Mouse (Mus musculus) stomach, embryonic 16.5 days (tissue): Measurements from ENCODE around the gene Gm8947. TPM values are rescaled to one million over a fixed set of nuclear protein-coding genes. Genes with fewer than 3 reads are reported as not detected.
"Not testable (repeated sequence)": the region's sequence is repeated elsewhere in the genome, so short reads cannot be mapped to it uniquely, and the experiment has no call there.

Experiments
- ATAC-seq: fragments of 200-750 bp; cut with Nextera tagmentation; 2 replicates; pipeline ENCODE4 v1.8.0; 2017; ENCODE audit warnings: moderate number of reproducible peaks, moderate TSS enrichment; ENCODE audit not compliant: insufficient read depth, low FRiP score
- H3K27ac ChIP-seq: fragments of 300-500 bp; sonication (generic); 2 replicates; pipeline ENCODE4 v1.5.1; 2014; ENCODE audit warnings: low read length
- H3K27me3 ChIP-seq: fragments of 300-500 bp; sonication (generic); 2 replicates; pipeline ENCODE4 v1.6.1; 2014; ENCODE audit warnings: low read length, control low read depth, mixed read lengths; ENCODE audit not compliant: control insufficient read depth, insufficient read depth
- H3K36me3 ChIP-seq: fragments of 300-500 bp; sonication (generic); 2 replicates; pipeline ENCODE4 v1.6.1; 2014; ENCODE audit warnings: low read length; ENCODE audit not compliant: control insufficient read depth, insufficient read depth
- H3K4me1 ChIP-seq: fragments of 300-500 bp; sonication (generic); 2 replicates; pipeline ENCODE4 v1.6.1; 2014; ENCODE audit warnings: low read length, control low read depth, mixed read lengths; ENCODE audit not compliant: control insufficient read depth, insufficient read depth
- H3K4me2 ChIP-seq: fragments of 300-500 bp; sonication (generic); 2 replicates; pipeline ENCODE4 v1.6.1; 2014; ENCODE audit warnings: low read depth, low read length, mixed read lengths
- H3K4me3 ChIP-seq: fragments of 300-500 bp; sonication (generic); replicated peaks from 2 replicates; pipeline ENCODE4 v1.5.1; 2014; ENCODE audit warnings: mild to moderate bottlenecking, low read length
- H3K9ac ChIP-seq: fragments of 300-500 bp; sonication (generic); 2 replicates; pipeline ENCODE4 v1.6.1; 2014; ENCODE audit warnings: low read length
- H3K9me3 ChIP-seq: fragments of 300-500 bp; sonication (generic); replicated peaks from 2 replicates; pipeline ENCODE4 v1.6.1; 2016; ENCODE audit warnings: low read length, control low read depth; ENCODE audit not compliant: control insufficient read depth
- WGBS: fragments of 180-500 bp; shearing (Covaris S2); extraction: QIAGEN DNeasy Blood & Tissue Kit; methylation state at CpG from one replicate; pipeline ENCODE4 v1.1.7; 2014; 5-methylcytosine and 5-hydroxymethylcytosine counted together
- polyA plus RNA-seq: library from polyadenylated mRNA; unstranded; fragments of >200 nt; fragmentation: Nextera tagmentation; extraction: Ambion mirVana; gene quantifications from 2 replicates; pipeline ENCODE4 v1.2.1, GENCODE M21; 2015

The Gm8947 gene
- polyA plus RNA-seq, 1 experiment from 2014 or later: 0.10 TPM

GRCm38 (mm10) chr1:151198120-151198519, 5.9 kb downstream of the Gm8947 start, which contains the start of gene Gm47995:
TSS of gene Gm47995 (plus strand) at chr1:151198448.
- H3K27me3 ChIP-seq, H3K4me2 ChIP-seq, H3K4me3 ChIP-seq, H3K27ac ChIP-seq, H3K9me3 ChIP-seq, H3K36me3 ChIP-seq, ATAC-seq, H3K9ac ChIP-seq, H3K4me1 ChIP-seq: not testable (repeated sequence)
- WGBS: 68% methylated on average over 2 of the region's 4 CpGs

- ATAC-seq, H3K4me1 ChIP-seq, H3K4me2 ChIP-seq, H3K36me3 ChIP-seq, H3K4me3 ChIP-seq, H3K27ac ChIP-seq, H3K9ac ChIP-seq, H3K9me3 ChIP-seq, H3K27me3 ChIP-seq: not testable (repeated sequence)
These were observed 8.4 kb downstream of the Gm8947 start for GRCm38 (mm10) chr1:151200620-151201019.

GRCm38 (mm10) chr1:151202771-151203170, 10.6 kb downstream of the Gm8947 start:
- H3K27me3 ChIP-seq, H3K36me3 ChIP-seq, H3K9ac ChIP-seq, H3K4me3 ChIP-seq, ATAC-seq, H3K4me2 ChIP-seq, H3K4me1 ChIP-seq, H3K27ac ChIP-seq, H3K9me3 ChIP-seq: not testable (repeated sequence)
- WGBS: 69% methylated on average over 3 of the region's 5 CpGs

GRCm38 (mm10) chr1:151203818-151204217, 11.6 kb downstream of the Gm8947 start, which contains the start of gene 3110040M04Rik:
TSS of gene 3110040M04Rik (plus strand) at chr1:151204121.
- not testable (repeated sequence) for ATAC-seq, H3K36me3 ChIP-seq, H3K27me3 ChIP-seq, H3K4me3 ChIP-seq, H3K9me3 ChIP-seq, H3K4me1 ChIP-seq, H3K4me2 ChIP-seq, H3K9ac ChIP-seq, H3K27ac ChIP-seq
- WGBS: no CpG with 5 or more reads among the region's 6 CpGs

- WGBS: 60% methylated on average over 2 of the region's 5 CpGs
These were observed 16.3 kb downstream of the Gm8947 start for GRCm38 (mm10) chr1:151208493-151208892.

GRCm38 (mm10) chr1:151208944-151209343, 16.8 kb downstream of the Gm8947 start:
- H3K4me3 ChIP-seq, ATAC-seq, H3K27me3 ChIP-seq, H3K4me1 ChIP-seq, H3K4me2 ChIP-seq, H3K9me3 ChIP-seq, H3K27ac ChIP-seq, H3K36me3 ChIP-seq, H3K9ac ChIP-seq: not testable (repeated sequence)

More at GRCm38 (mm10) chr1:151208493-151208892, 16.3 kb downstream of the Gm8947 start:
- ATAC-seq: peak; percentile 69; the same call in 1 of the 2 replicates
- H3K27ac ChIP-seq, H3K9ac ChIP-seq, H3K4me2 ChIP-seq, H3K4me1 ChIP-seq, H3K27me3 ChIP-seq, H3K4me3 ChIP-seq, H3K9me3 ChIP-seq, H3K36me3 ChIP-seq: not testable (repeated sequence)

- not testable (repeated sequence) for H3K4me3 ChIP-seq, H3K9ac ChIP-seq, ATAC-seq, H3K36me3 ChIP-seq, H3K4me2 ChIP-seq, H3K4me1 ChIP-seq, H3K27me3 ChIP-seq, H3K9me3 ChIP-seq, H3K27ac ChIP-seq
- WGBS: 86% methylated on average over 4 of the region's 8 CpGs
These were observed 17.7 kb downstream of the Gm8947 start, which contains the start of gene Gm47996 for GRCm38 (mm10) chr1:151209824-151210355. TSS of gene Gm47996 (plus strand) at chr1:151210131.

- H3K27ac ChIP-seq, H3K4me1 ChIP-seq, H3K4me2 ChIP-seq, ATAC-seq, H3K36me3 ChIP-seq, H3K27me3 ChIP-seq, H3K9me3 ChIP-seq, H3K4me3 ChIP-seq, H3K9ac ChIP-seq: not testable (repeated sequence)
- WGBS: 65% methylated on average over 5 of the region's 5 CpGs
These were observed 19.5 kb downstream of the Gm8947 start for GRCm38 (mm10) chr1:151211666-151212065.

- Histone ChIP-seq H3K9me3 (no peaks in the 10 kb centered on the region), H3K36me3 (no peaks in the 10 kb centered on the region), H3K4me3 (no peak overlapping the region), H3K27me3 (no peaks in the 10 kb centered on the region), H3K27ac (no peak overlapping the region), H3K9ac (no peak overlapping the region), H3K4me1 (no peaks in the 10 kb centered on the region), H3K4me2 (no peak overlapping the region)
- 73% methylated on average over 2 of the region's 2 CpGs for WGBS
- ATAC-seq: no peak
These were observed 22.7 kb downstream of the Gm8947 start for GRCm38 (mm10) chr1:151214862-151215261.
